Mouse (Mus musculus) limb, embryonic 13.5 days (tissue): ENCODE results near the gene Trp53inp2. TPM values are rescaled to one million over a fixed set of nuclear protein-coding genes. Genes with fewer than 3 reads are reported as not detected.
A peak's percentile ranks its signal among the peaks of the same experiment; 100 is the strongest.

Experiments
- ATAC-seq: fragments of 200-750 bp; cut with Nextera tagmentation; 2 replicates; pipeline ENCODE4 v1.8.0; 2017; ENCODE audit warnings: low read depth, moderate number of reproducible peaks, moderate TSS enrichment; ENCODE audit not compliant: low FRiP score
- H3K27ac ChIP-seq: fragments of 300-500 bp; sonication (generic); 2 replicates; pipeline ENCODE4 v1.5.1; 2015; ENCODE audit warnings: inconsistent platforms, mild to moderate bottlenecking, moderate library complexity
- H3K27me3 ChIP-seq: fragments of 300-500 bp; sonication (generic); 2 replicates; pipeline ENCODE4 v1.6.1; 2015; ENCODE audit warnings: mild to moderate bottlenecking, inconsistent platforms
- H3K36me3 ChIP-seq: fragments of 300-500 bp; sonication (generic); 2 replicates; pipeline ENCODE4 v1.6.1; 2015; ENCODE audit warnings: inconsistent platforms, mild to moderate bottlenecking, moderate library complexity
- H3K4me1 ChIP-seq: fragments of 300-500 bp; sonication (generic); 2 replicates; pipeline ENCODE4 v1.6.1; 2015; ENCODE audit warnings: inconsistent platforms
- H3K4me2 ChIP-seq: fragments of 300-500 bp; sonication (generic); replicated peaks from 2 replicates; pipeline ENCODE4 v1.6.1; 2015; ENCODE audit warnings: inconsistent platforms, mild to moderate bottlenecking, moderate library complexity
- H3K4me3 ChIP-seq: fragments of 300-500 bp; sonication (generic); 2 replicates; pipeline ENCODE4 v1.5.1; 2015; ENCODE audit warnings: moderate library complexity, mild to moderate bottlenecking, inconsistent platforms
- H3K9ac ChIP-seq: fragments of 300-500 bp; sonication (generic); 2 replicates; pipeline ENCODE4 v1.6.1; 2015; ENCODE audit warnings: mild to moderate bottlenecking, inconsistent platforms
- H3K9me3 ChIP-seq: fragments of 300-500 bp; sonication (generic); 2 replicates; pipeline ENCODE4 v1.6.1; 2016; ENCODE audit warnings: inconsistent platforms
- WGBS: fragments of 180-500 bp; shearing (Covaris S2); methylation state at CpG from one replicate; pipeline ENCODE4 v1.1.7; 2015; 5-methylcytosine and 5-hydroxymethylcytosine counted together
- microRNA counts: library from miRNA; unstranded; fragments of <30 nt; microRNA quantifications from one replicate; lab custom pipeline; 2016
- microRNA-seq: library from miRNA; unstranded; fragments of <30 nt; microRNA quantifications from one replicate; pipeline ENCODE4, GENCODE M21; 2016
- polyA plus RNA-seq: library from polyadenylated mRNA; unstranded; fragments of >200 nt; fragmentation: Nextera tagmentation; extraction: Ambion mirVana; gene quantifications from 2 replicates; pipeline ENCODE4 v1.2.1, GENCODE M21; 2015

Gene Trp53inp2
- polyA plus RNA-seq, 1 experiment from 2014 or later, result 20.9 TPM

- Histone ChIP-seq H3K4me3 (no peak overlapping the region), H3K9me3 (no peaks in the 10 kb centered on the region), H3K4me2 (peak overlapping the region; percentile 38), H3K9ac (peak overlapping the region; percentile 39; the same call in 1 of the 2 replicates), H3K27ac (no peak overlapping the region), H3K4me1 (peaks cover 28% of the 10 kb centered on the region), H3K27me3 (no peaks in the 10 kb centered on the region), H3K36me3 (peaks cover 51% of the 10 kb centered on the region)
- ATAC-seq, result no peak
- 14% methylated on average over 27 of the region's 27 CpGs for WGBS
Measured at GRCm38 (mm10) chr2:155386534-155386899, 5.7 kb downstream of the Trp53inp2 start.

GRCm38 (mm10) chr2:155387052-155387451, 6.2 kb downstream of the Trp53inp2 start:
- Histone ChIP-seq H3K27me3 (no peaks in the 10 kb centered on the region), H3K4me1 (peaks cover 28% of the 10 kb centered on the region), H3K9me3 (no peaks in the 10 kb centered on the region), H3K9ac (peak overlapping the region; percentile 39; the same call in 1 of the 2 replicates), H3K36me3 (peaks cover 51% of the 10 kb centered on the region), H3K4me2 (no peak overlapping the region), H3K27ac (no peak overlapping the region), H3K4me3 (no peak overlapping the region)
- ATAC-seq, result no peak
- WGBS, result 68% methylated on average over 4 of the region's 4 CpGs

GRCm38 (mm10) chr2:155388573-155388972, 7.7 kb downstream of the Trp53inp2 start:
- no peak overlapping the region for H3K4me2 ChIP-seq
- no peak overlapping the region for H3K4me3 ChIP-seq
- no peak overlapping the region for H3K27ac ChIP-seq
- 87% methylated on average over 2 of the region's 2 CpGs for WGBS
- H3K27me3 ChIP-seq, result no peaks in the 10 kb centered on the region
- no peak for ATAC-seq
- H3K4me1 ChIP-seq, result peaks cover 13% of the 10 kb centered on the region
- no peaks in the 10 kb centered on the region for H3K9me3 ChIP-seq
- no peak overlapping the region for H3K9ac ChIP-seq
- peaks cover 55% of the 10 kb centered on the region for H3K36me3 ChIP-seq

GRCm38 (mm10) chr2:155394586-155394985, 13.7 kb downstream of the Trp53inp2 start:
- Histone ChIP-seq H3K27ac (no peak overlapping the region), H3K9ac (no peak overlapping the region), H3K9me3 (no peaks in the 10 kb centered on the region), H3K4me2 (no peak overlapping the region), H3K36me3 (peaks cover 56% of the 10 kb centered on the region), H3K4me1 (0 out of 2 replicates have a peak, but pooled peaks cover 5% of the 10 kb centered on the region), H3K27me3 (no peaks in the 10 kb centered on the region), H3K4me3 (no peak overlapping the region)
- 19% methylated on average over 5 of the region's 5 CpGs for WGBS
- ATAC-seq, result no peak

GRCm38 (mm10) chr2:155400276-155400675, 19.4 kb downstream of the Trp53inp2 start:
- Histone ChIP-seq H3K4me2 (no peak overlapping the region), H3K9me3 (no peaks in the 10 kb centered on the region), H3K4me1 (no peaks in the 10 kb centered on the region), H3K4me3 (no peak overlapping the region), H3K36me3 (peaks cover 71% of the 10 kb centered on the region), H3K9ac (no peak overlapping the region), H3K27me3 (no peaks in the 10 kb centered on the region), H3K27ac (no peak overlapping the region)
- no peak for ATAC-seq

GRCm38 (mm10) chr2:155401926-155402325, 21.1 kb downstream of the Trp53inp2 start:
- H3K4me2 ChIP-seq, result no peak overlapping the region
- no peak overlapping the region for H3K27ac ChIP-seq
- peaks cover 72% of the 10 kb centered on the region for H3K36me3 ChIP-seq
- no peak overlapping the region for H3K9ac ChIP-seq
- ATAC-seq, result no peak
- WGBS, result 93% methylated on average over 4 of the region's 4 CpGs
- H3K4me3 ChIP-seq, result no peak overlapping the region
- H3K27me3 ChIP-seq, result no peaks in the 10 kb centered on the region
- H3K9me3 ChIP-seq, result no peaks in the 10 kb centered on the region
- H3K4me1 ChIP-seq, result no peaks in the 10 kb centered on the region

GRCm38 (mm10) chr2:155404635-155405034, 23.8 kb downstream of the Trp53inp2 start:
- H3K36me3 ChIP-seq, result peaks cover 80% of the 10 kb centered on the region

GRCm38 (mm10) chr2:155420911-155421310, 40.1 kb downstream of the Trp53inp2 start:
- Histone ChIP-seq H3K4me1 (no peaks in the 10 kb centered on the region), H3K27me3 (no peaks in the 10 kb centered on the region), H3K4me2 (no peak overlapping the region), H3K9me3 (no peaks in the 10 kb centered on the region), H3K36me3 (peaks cover 56% of the 10 kb centered on the region), H3K9ac (no peak overlapping the region), H3K4me3 (no peak overlapping the region), H3K27ac (no peak overlapping the region)
- WGBS, result 79% methylated on average over 2 of the region's 2 CpGs
- no peak for ATAC-seq

More at GRCm38 (mm10) chr2:155404635-155405034, 23.8 kb downstream of the Trp53inp2 start:
- H3K4me2 ChIP-seq, result no peak overlapping the region
- no peak overlapping the region for H3K9ac ChIP-seq
- no peak overlapping the region for H3K4me3 ChIP-seq
- no peaks in the 10 kb centered on the region for H3K27me3 ChIP-seq
- ATAC-seq, result no peak
- H3K9me3 ChIP-seq, result no peaks in the 10 kb centered on the region
- H3K27ac ChIP-seq, result no peak overlapping the region
- no peaks in the 10 kb centered on the region for H3K4me1 ChIP-seq
- WGBS, result 89% methylated on average over 1 of the region's 1 CpGs

GRCm38 (mm10) chr2:155436445-155436844, 55.6 kb downstream of the Trp53inp2 start:
- Histone ChIP-seq H3K4me2 (no peak overlapping the region), H3K9ac (no peak overlapping the region), H3K27ac (no peak overlapping the region), H3K9me3 (no peaks in the 10 kb centered on the region), H3K4me3 (no peak overlapping the region), H3K36me3 (peaks cover 47% of the 10 kb centered on the region), H3K27me3 (no peaks in the 10 kb centered on the region), H3K4me1 (no peaks in the 10 kb centered on the region)
- ATAC-seq, result no peak

MicroRNAs encoded within 50 kb of the gene (microRNA counts, 519-probe panel; counts per million panel counts)
- not detected for microRNA mmu-miR-695 (lab: Ali Mortazavi, UCI)

Small RNA genes lying within 50 kb of the gene (microRNA-seq; reads per million reads assigned to microRNA genes)
- not detected for gene Mir695

Other genes with a start within 250 kb of the Trp53inp2 start
- gene Itch, start 247.6 kb upstream of the Trp53inp2 start, polyA plus RNA-seq, result 68.3 and 71.2 TPM in 2 replicates
- 484 and 488 TPM in 2 replicates for gene Dynlrb1, start 144.5 kb upstream of the Trp53inp2 start, polyA plus RNA-seq
- gene Map1lc3a, start 104.8 kb upstream of the Trp53inp2 start, polyA plus RNA-seq, result 213 and 216 TPM in 2 replicates
- 45.6 and 46.2 TPM in 2 replicates for gene Pigu, start 23.6 kb upstream of the Trp53inp2 start, polyA plus RNA-seq
- gene Ncoa6, start 92.8 kb downstream of the Trp53inp2 start, polyA plus RNA-seq, result 23.7 and 24.7 TPM in 2 replicates
- 13.0 and 13.2 TPM in 2 replicates for gene Acss2, start 136.9 kb downstream of the Trp53inp2 start, polyA plus RNA-seq
- gene Ggt7, start 137.2 kb downstream of the Trp53inp2 start, polyA plus RNA-seq, result 7.5 and 9.2 TPM in 2 replicates
- 27.5 and 27.9 TPM in 2 replicates for gene Gss, start 211.8 kb downstream of the Trp53inp2 start, polyA plus RNA-seq
- 2.7 and 3.7 TPM in 2 replicates for gene Myh7b, start 230.2 kb downstream of the Trp53inp2 start, polyA plus RNA-seq